Mouse (Mus musculus): ENCODE measurements around the gene Trpc4ap. TPM values are rescaled to one million over a fixed set of nuclear protein-coding genes. Genes with fewer than 3 reads are reported as not detected.
A peak's percentile ranks its signal among the peaks of the same experiment; 100 is the strongest.

Trpc4ap gene
- polyA plus RNA-seq, 1 experiment from 2014 or later: 181 TPM

GRCm38 (mm10) chr2:155668461-155668860, 23.7 kb downstream of the Trpc4ap start:
- Histone ChIP-seq H3K4me2 (replicated peaks) (no peak overlapping the region), H3K4me1 (no peaks in the 10 kb centered on the region), H3K36me3 (peaks cover 76% of the 10 kb centered on the region), H3K9ac (replicated peaks) (no peak overlapping the region), H3K27ac (replicated peaks) (no peak overlapping the region), H3K9me3 (no peaks in the 10 kb centered on the region), H3K27me3 (no peaks in the 10 kb centered on the region), H3K4me3 (no peak overlapping the region)
- ATAC-seq (ENCODE audit: low FRiP score, low read depth): no peak
- 87% methylated on average over 4 of the region's 4 CpGs for WGBS

DNA sequence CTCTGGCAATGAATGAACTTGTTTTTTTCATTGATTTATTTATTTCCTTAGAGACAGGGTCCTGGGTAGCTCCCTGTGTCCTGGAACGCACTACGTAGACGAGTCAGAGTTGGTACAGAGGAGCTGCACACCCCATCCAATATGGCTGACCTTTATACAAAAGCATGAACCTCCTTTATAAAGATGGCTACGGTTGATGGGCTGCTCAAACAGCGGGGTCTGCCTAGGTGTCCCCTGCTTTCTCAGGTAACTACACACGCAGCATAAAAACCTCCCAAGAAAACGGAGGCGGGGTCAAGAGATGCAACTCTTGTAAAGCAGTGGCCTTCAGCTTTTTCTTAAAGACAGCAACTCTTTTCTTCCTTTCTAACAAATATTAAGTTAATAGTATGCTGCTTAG, 24.3 kb downstream of the Trpc4ap start:
- Histone ChIP-seq H3K4me3 (no peak overlapping the region), H3K9me3 (no peaks in the 10 kb centered on the region), H3K27me3 (no peaks in the 10 kb centered on the region), H3K9ac (replicated peaks) (no peak overlapping the region), H3K4me2 (replicated peaks) (no peak overlapping the region), H3K27ac (replicated peaks) (no peak overlapping the region), H3K36me3 (peaks cover 81% of the 10 kb centered on the region), H3K4me1 (no peaks in the 10 kb centered on the region)
- no peak for ATAC-seq (ENCODE audit: low FRiP score, low read depth)
- 94% methylated on average over 8 of the region's 8 CpGs for WGBS

DNA sequence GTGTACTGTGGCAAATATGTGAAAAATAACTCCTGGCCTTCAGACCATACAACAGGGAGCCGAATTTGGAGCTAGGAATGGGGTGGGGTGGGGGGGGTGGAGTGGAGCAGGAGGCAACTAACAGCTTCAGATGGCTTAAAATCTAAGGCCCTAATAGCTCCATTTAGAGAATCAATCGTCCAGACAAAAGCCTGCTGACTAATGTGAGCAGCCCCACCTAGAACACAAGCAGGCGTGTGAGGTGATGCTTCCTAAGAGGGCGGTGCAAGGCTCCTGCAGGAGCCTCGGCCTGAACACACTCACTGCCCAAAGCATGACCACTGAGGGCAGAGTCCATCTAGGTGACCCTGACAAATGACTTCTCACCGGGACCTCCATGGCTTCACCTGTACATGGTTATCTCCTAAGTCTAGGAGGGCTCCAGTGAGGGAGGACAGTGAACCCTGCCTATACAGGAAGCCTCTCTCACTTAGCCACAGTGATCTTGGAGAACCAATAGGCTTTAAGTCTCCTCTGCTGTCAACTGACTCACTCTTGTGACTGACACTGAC, 28.2 kb downstream of the Trpc4ap start:
- Histone ChIP-seq H3K27ac (replicated peaks) (no peak overlapping the region), H3K9ac (replicated peaks) (no peak overlapping the region), H3K4me2 (replicated peaks) (no peak overlapping the region), H3K4me3 (no peak overlapping the region), H3K36me3 (peaks cover 84% of the 10 kb centered on the region), H3K4me1 (no peaks in the 10 kb centered on the region), H3K9me3 (no peaks in the 10 kb centered on the region), H3K27me3 (no peaks in the 10 kb centered on the region)
- WGBS: 88% methylated on average over 6 of the region's 6 CpGs
- ATAC-seq (ENCODE audit: low FRiP score, low read depth): no peak

GRCm38 (mm10) chr2:155663097-155663496, 29.1 kb downstream of the Trpc4ap start:
- Histone ChIP-seq H3K36me3 (peaks cover 83% of the 10 kb centered on the region), H3K4me3 (no peak overlapping the region), H3K9ac (replicated peaks) (no peak overlapping the region), H3K27me3 (no peaks in the 10 kb centered on the region), H3K27ac (replicated peaks) (no peak overlapping the region), H3K4me2 (replicated peaks) (no peak overlapping the region), H3K9me3 (no peaks in the 10 kb centered on the region), H3K4me1 (no peaks in the 10 kb centered on the region)
- 32% methylated on average over 5 of the region's 5 CpGs for WGBS
- no peak for ATAC-seq (ENCODE audit: low FRiP score, low read depth)

- H3K4me3 ChIP-seq: no peak overlapping the region
- H3K27me3 ChIP-seq: no peaks in the 10 kb centered on the region
- H3K9ac ChIP-seq (replicated peaks): no peak overlapping the region
- no peak overlapping the region for H3K4me2 ChIP-seq (replicated peaks)
- no peak for ATAC-seq (ENCODE audit: low FRiP score, low read depth)
- H3K36me3 ChIP-seq: peaks cover 83% of the 10 kb centered on the region
- H3K27ac ChIP-seq (replicated peaks): no peak overlapping the region
- H3K4me1 ChIP-seq: no peaks in the 10 kb centered on the region
- H3K9me3 ChIP-seq: no peaks in the 10 kb centered on the region
- 92% methylated on average over 5 of the region's 5 CpGs for WGBS
These were observed 29.8 kb downstream of the Trpc4ap start for GRCm38 (mm10) chr2:155662390-155662789.

- Histone ChIP-seq H3K27me3 (no peaks in the 10 kb centered on the region), H3K4me3 (no peak overlapping the region), H3K4me2 (replicated peaks) (no peak overlapping the region), H3K4me1 (no peaks in the 10 kb centered on the region), H3K9me3 (no peaks in the 10 kb centered on the region), H3K36me3 (peaks cover 73% of the 10 kb centered on the region), H3K9ac (replicated peaks) (no peak overlapping the region), H3K27ac (replicated peaks) (no peak overlapping the region)
- ATAC-seq (ENCODE audit: low FRiP score, low read depth): no peak
- 54% methylated on average over 6 of the region's 6 CpGs for WGBS
These were observed 36.3 kb downstream of the Trpc4ap start for GRCm38 (mm10) chr2:155655759-155656372.

GRCm38 (mm10) chr2:155652618-155653017, 39.6 kb downstream of the Trpc4ap start:
- Histone ChIP-seq H3K27ac (replicated peaks) (no peak overlapping the region), H3K27me3 (no peaks in the 10 kb centered on the region), H3K36me3 (peaks cover 83% of the 10 kb centered on the region), H3K4me1 (no peaks in the 10 kb centered on the region), H3K4me2 (replicated peaks) (no peak overlapping the region), H3K9me3 (no peaks in the 10 kb centered on the region), H3K9ac (replicated peaks) (no peak overlapping the region), H3K4me3 (no peak overlapping the region)
- no peak for ATAC-seq (ENCODE audit: low FRiP score, low read depth)
- 94% methylated on average over 5 of the region's 5 CpGs for WGBS

- ATAC-seq (ENCODE audit: low FRiP score, low read depth): no peak
- Histone ChIP-seq H3K36me3 (peaks cover 85% of the 10 kb centered on the region), H3K4me3 (no peak overlapping the region), H3K27ac (replicated peaks) (no peak overlapping the region), H3K9ac (replicated peaks) (no peak overlapping the region), H3K9me3 (no peaks in the 10 kb centered on the region), H3K4me2 (replicated peaks) (no peak overlapping the region), H3K4me1 (no peaks in the 10 kb centered on the region), H3K27me3 (no peaks in the 10 kb centered on the region)
- WGBS: 91% methylated on average over 7 of the region's 7 CpGs
These were observed 46.4 kb downstream of the Trpc4ap start for GRCm38 (mm10) chr2:155645746-155646145.

DNA sequence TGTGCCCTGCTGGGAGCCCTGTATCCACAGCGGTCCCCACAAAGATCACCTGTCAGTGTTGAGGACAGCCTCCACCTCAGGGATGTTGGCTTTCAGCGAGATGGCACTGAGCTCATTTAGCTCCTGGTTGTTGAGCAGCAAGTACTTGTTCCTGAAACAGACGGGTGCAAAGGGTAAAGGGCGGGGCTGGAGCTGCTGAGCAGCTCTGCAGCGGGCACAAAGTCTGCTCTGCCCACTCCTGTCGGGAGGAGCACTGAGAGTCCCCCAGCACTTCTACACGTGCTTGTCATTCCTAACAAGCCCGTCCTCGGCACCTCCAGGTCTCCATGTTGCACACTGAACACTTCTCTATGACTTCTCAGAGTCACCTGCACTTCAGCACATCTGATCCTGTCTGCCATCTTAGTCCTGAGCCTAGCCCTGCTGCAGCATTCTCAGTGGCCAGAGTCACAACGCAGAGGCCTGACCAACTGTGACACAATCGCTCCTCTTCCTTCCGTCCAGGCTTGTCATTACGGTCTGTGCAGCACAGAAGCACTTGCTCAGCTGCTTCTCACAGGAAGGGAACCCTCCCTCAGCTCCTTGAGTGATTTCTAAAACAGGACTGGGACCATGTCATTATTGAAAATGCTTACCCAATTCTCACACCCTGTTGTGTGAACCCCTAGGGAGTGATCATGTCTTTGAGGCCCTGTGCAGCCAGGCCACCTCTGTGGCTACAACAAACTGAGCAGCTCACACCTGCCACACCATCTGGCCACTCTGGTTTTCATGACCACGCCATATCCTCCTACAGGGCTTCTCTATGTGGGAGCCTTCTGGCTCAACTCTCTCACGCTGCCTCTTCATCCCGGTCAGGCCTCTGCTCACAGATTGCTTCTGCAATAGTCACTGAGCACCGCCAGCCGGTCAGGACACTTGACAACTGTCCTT, 50.4 kb downstream of the Trpc4ap start:
- H3K9ac ChIP-seq (replicated peaks): no peak overlapping the region
- H3K36me3 ChIP-seq: peaks cover 87% of the 10 kb centered on the region
- H3K4me2 ChIP-seq (replicated peaks): no peak overlapping the region
- no peaks in the 10 kb centered on the region for H3K9me3 ChIP-seq
- H3K27ac ChIP-seq (replicated peaks): peak overlapping the region; percentile 31
- ATAC-seq (ENCODE audit: low FRiP score, low read depth): peak; percentile 47; the same call in 1 of the 2 replicates
- no peak overlapping the region for H3K4me3 ChIP-seq
- H3K27me3 ChIP-seq: no peaks in the 10 kb centered on the region
- H3K4me1 ChIP-seq: no peaks in the 10 kb centered on the region
- WGBS: 84% methylated on average over 18 of the region's 18 CpGs

- peak overlapping the region; percentile 31; the same call in 1 of the 2 replicates for H3K27ac ChIP-seq (replicated peaks)
- H3K4me2 ChIP-seq (replicated peaks): no peak overlapping the region
- H3K27me3 ChIP-seq: no peaks in the 10 kb centered on the region
- H3K4me1 ChIP-seq: no peaks in the 10 kb centered on the region
- H3K9me3 ChIP-seq: no peaks in the 10 kb centered on the region
- 83% methylated on average over 6 of the region's 6 CpGs for WGBS
- H3K4me3 ChIP-seq: no peak overlapping the region
- no peak for ATAC-seq (ENCODE audit: low FRiP score, low read depth)
- H3K9ac ChIP-seq (replicated peaks): no peak overlapping the region
- H3K36me3 ChIP-seq: peaks cover 85% of the 10 kb centered on the region
These were observed 51.5 kb downstream of the Trpc4ap start for GRCm38 (mm10) chr2:155640656-155641055.

DNA sequence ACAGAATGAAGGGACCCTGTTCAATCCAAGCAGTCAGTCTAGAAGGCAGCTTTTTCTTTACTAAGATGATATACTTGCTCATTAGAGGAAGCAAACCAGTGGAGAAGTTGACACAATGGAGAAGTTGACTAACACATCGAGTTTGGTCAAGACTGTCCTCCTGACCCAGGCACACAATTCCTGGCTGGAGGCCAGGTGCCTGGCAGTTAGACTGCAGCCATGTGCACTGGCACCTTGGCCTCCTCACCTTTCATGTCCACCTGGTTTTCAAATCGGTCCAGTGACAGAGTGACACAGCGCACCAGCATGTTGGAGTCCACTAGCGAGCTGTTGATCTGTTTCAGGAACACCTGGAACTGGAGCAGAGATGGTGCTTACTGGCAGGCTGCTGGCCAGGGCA, 54.8 kb downstream of the Trpc4ap start:
- Histone ChIP-seq H3K9ac (replicated peaks) (no peak overlapping the region), H3K36me3 (peaks cover 90% of the 10 kb centered on the region), H3K4me3 (no peak overlapping the region), H3K4me2 (replicated peaks) (no peak overlapping the region), H3K4me1 (no peaks in the 10 kb centered on the region), H3K27me3 (peaks cover 24% of the 10 kb centered on the region), H3K9me3 (no peaks in the 10 kb centered on the region), H3K27ac (replicated peaks) (no peak overlapping the region)
- no peak for ATAC-seq (ENCODE audit: low FRiP score, low read depth)
- WGBS: 94% methylated on average over 4 of the region's 4 CpGs

DNA sequence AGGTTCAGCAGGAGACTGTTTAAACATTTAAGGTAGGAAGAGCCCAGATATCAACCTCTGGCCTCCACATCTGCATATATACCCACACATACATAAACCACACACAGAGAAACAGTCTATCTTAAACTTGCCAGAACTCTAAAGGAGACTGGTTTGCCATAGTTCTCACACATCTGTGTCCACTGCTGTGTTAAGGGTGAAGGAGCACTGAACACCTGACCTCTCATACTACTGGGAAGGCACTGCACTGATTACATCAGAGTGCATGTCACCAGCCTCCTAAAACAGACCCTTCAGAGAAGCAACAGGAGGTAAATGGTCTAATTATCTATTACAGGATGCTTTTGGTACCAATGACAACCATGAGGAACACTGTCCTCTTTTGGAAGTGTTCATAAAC, 55.3 kb downstream of the Trpc4ap start:
- H3K27me3 ChIP-seq: peaks cover 29% of the 10 kb centered on the region
- ATAC-seq (ENCODE audit: low FRiP score, low read depth): no peak
- peaks cover 90% of the 10 kb centered on the region for H3K36me3 ChIP-seq

More for the DNA sequence above, 55.3 kb downstream of the Trpc4ap start:
- H3K27ac ChIP-seq (replicated peaks): no peak overlapping the region
- no peaks in the 10 kb centered on the region for H3K9me3 ChIP-seq
- H3K4me2 ChIP-seq (replicated peaks): no peak overlapping the region
- no peak overlapping the region for H3K4me3 ChIP-seq
- H3K9ac ChIP-seq (replicated peaks): no peak overlapping the region
- H3K4me1 ChIP-seq: no peaks in the 10 kb centered on the region

Data from midbrain, embryonic 12.5 days (tissue).